Mouse (Mus musculus) spleen, postnatal 10 days (tissue): ENCODE data around the gene Bpgm.
A peak's percentile ranks its signal among the peaks of the same experiment; 100 is the strongest.

Experiments used
- DNase-seq, 2 experiments: peaks; one replicate each; pipeline ENCODE4 v3.0.0; 2021 to 2022; ENCODE audit warnings: low spot score in 2 of 2

The Bpgm gene

GRCm38 (mm10) chr6:34475974-34476794 lies at the start of gene Bpgm:
Bpgm (plus strand) TSS chr6:34476207.
- DNase-seq: peak; percentile 99 to 100

- DNase-seq: no peak
These were observed 37.0 kb upstream of the Bpgm start for GRCm38 (mm10) chr6:34439006-34439405.

GRCm38 (mm10) chr6:34441556-34442257 lies 34.3 kb upstream of the Bpgm start:
- DNase-seq: no peak

GRCm38 (mm10) chr6:34443791-34444190 lies 32.2 kb upstream of the Bpgm start:
- DNase-seq: no peak

GRCm38 (mm10) chr6:34447961-34448360 lies 28.0 kb upstream of the Bpgm start:
- DNase-seq: peak; percentile 54 to 82

GRCm38 (mm10) chr6:34448696-34449095 lies 27.3 kb upstream of the Bpgm start:
- no peak for DNase-seq

- no peak for DNase-seq
These were observed 22.8 kb upstream of the Bpgm start for GRCm38 (mm10) chr6:34452963-34453770.

GRCm38 (mm10) chr6:34459456-34459855 lies 16.6 kb upstream of the Bpgm start:
- DNase-seq: no peak

- DNase-seq: no peak
These were observed 15.4 kb upstream of the Bpgm start for GRCm38 (mm10) chr6:34460651-34461050.

GRCm38 (mm10) chr6:34463582-34463981 lies 12.4 kb upstream of the Bpgm start:
- no peak for DNase-seq

GRCm38 (mm10) chr6:34471434-34472110 lies 4.4 kb upstream of the Bpgm start:
- DNase-seq: peak; percentile 78 to 89

- DNase-seq: no peak
These were observed 2.7 kb upstream of the Bpgm start for GRCm38 (mm10) chr6:34473346-34473745.

- no peak for DNase-seq
These were observed 2.0 kb upstream of the Bpgm start for GRCm38 (mm10) chr6:34474031-34474430.

GRCm38 (mm10) chr6:34475391-34475790 lies 616 bp upstream of the Bpgm start:
- peak in 1 of 2 experiments; percentile 28 for DNase-seq

- no peak for DNase-seq
These were observed 2.0 kb downstream of the Bpgm start for GRCm38 (mm10) chr6:34478036-34478435.

- DNase-seq: peak in 1 of 2 experiments; percentile 59
These were observed 2.8 kb downstream of the Bpgm start for GRCm38 (mm10) chr6:34478677-34479360.

- DNase-seq: no peak
These were observed 3.5 kb downstream of the Bpgm start for GRCm38 (mm10) chr6:34479531-34479930.

GRCm38 (mm10) chr6:34480749-34481148 lies 4.7 kb downstream of the Bpgm start:
- DNase-seq: no peak

- no peak for DNase-seq
These were observed 5.3 kb downstream of the Bpgm start for GRCm38 (mm10) chr6:34481349-34481748.

- no peak for DNase-seq
These were observed 6.8 kb downstream of the Bpgm start for GRCm38 (mm10) chr6:34482842-34483241.

- no peak for DNase-seq
These were observed 7.4 kb downstream of the Bpgm start for GRCm38 (mm10) chr6:34483390-34483789.
